Mouse (Mus musculus) activated CD4-positive, CD25-positive, alpha-beta regulatory T cell (primary cell): ENCODE measurements around the gene Gan. TPM values are rescaled to one million over a fixed set of nuclear protein-coding genes. Genes with fewer than 3 reads are reported as not detected.

Experiments used
- polyA plus RNA-seq, 2 experiments: library from polyadenylated mRNA; unstranded; fragments of 100-300 nt; shearing (Covaris generic); gene quantifications; one replicate each; pipeline ENCODE4 v1.2.1; 2017

Gene Gan
- 1 to 10 TPM; 1.6 to 2.0 TPM for polyA plus RNA-seq

GRCm38 (mm10) chr8:117158135-117158761 is at the start of gene Gan:
TSS of gene Gan (plus strand) at chr8:117158135.

GRCm38 (mm10) chr8:117257029-117257820 is 99.3 kb downstream of the Gan start, which contains the start of gene Cmip:
TSS of gene Cmip (plus strand) at chr8:117257064.

Other genes with a start within 250 kb of the Gan start
- 10 to 100 TPM; 35.8 to 45.0 TPM for gene Cmc2, start 236.7 kb upstream of the Gan start, polyA plus RNA-seq
- 1 to 10 TPM; 5.0 TPM for gene Cenpn, start 236.4 kb upstream of the Gan start, polyA plus RNA-seq
- gene Atmin, start 214.7 kb upstream of the Gan start, polyA plus RNA-seq = 10 to 100 TPM; 16.3 to 24.4 TPM
- gene 1700030J22Rik, start 179.2 kb upstream of the Gan start, polyA plus RNA-seq = under 1 TPM; 0.26 to 0.36 TPM
- gene Gcsh, start 164.6 kb upstream of the Gan start, polyA plus RNA-seq = 10 to 100 TPM; 24.6 to 28.2 TPM
- gene Pkd1l2, start 75.7 kb upstream of the Gan start, polyA plus RNA-seq = under 1 TPM in 1 of 2 experiments, not detected in 1; 0.27 TPM
- gene Bco1, start 62.3 kb upstream of the Gan start, polyA plus RNA-seq = not detected
- gene Cmip, start 98.9 kb downstream of the Gan start, polyA plus RNA-seq = 10 to 100 TPM; 71.6 to 94.1 TPM